Mouse (Mus musculus): ENCODE data around the gene Ccdc124. TPM values are rescaled to one million over a fixed set of nuclear protein-coding genes. Genes with fewer than 3 reads are reported as not detected.
A peak's percentile ranks its signal among the peaks of the same experiment; 100 is the strongest.

Ccdc124 gene
- polyA plus RNA-seq, 1 experiment from 2014 or later = 95.8 TPM

GRCm38 (mm10) chr8:70851837-70852236, 21.9 kb downstream of the Ccdc124 start:
- Histone ChIP-seq H3K9me3 (no peaks in the 10 kb centered on the region), H3K27me3 (no peaks in the 10 kb centered on the region; the same call in 1 of the 2 replicates), H3K9ac (no peak overlapping the region), H3K27ac (no peak overlapping the region), H3K4me3 (no peak overlapping the region), H3K4me2 (no peak overlapping the region), H3K36me3 (no peaks in the 10 kb centered on the region), H3K4me1 (peaks cover 19% of the 10 kb centered on the region)
- no peak for ATAC-seq (ENCODE audit: insufficient number of reproducible peaks, low FRiP score, low TSS enrichment, low read depth)
- 28% methylated on average over 6 of the region's 6 CpGs for WGBS

DNA sequence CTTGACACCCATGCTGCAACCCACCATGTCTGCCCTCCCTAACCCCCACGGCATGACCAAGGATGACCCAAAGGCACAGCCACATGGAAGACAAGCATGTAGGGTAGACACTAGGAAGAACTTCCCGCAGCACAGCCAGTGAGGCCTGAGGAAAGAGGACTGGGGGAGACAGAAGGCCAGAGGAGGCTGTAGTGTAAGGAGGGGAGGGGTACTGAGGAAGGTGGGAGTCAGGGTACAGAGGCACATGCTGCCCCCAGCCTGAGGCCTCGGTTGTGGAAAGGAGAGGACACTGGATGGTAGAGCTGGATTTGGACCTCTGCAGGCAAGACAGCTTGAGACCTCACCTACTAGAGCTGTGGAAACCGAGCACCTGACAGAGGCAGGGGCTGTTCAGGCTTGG, 22.8 kb downstream of the Ccdc124 start:
- H3K4me3 ChIP-seq = no peak overlapping the region
- H3K4me1 ChIP-seq = peaks cover 13% of the 10 kb centered on the region
- ATAC-seq (ENCODE audit: insufficient number of reproducible peaks, low FRiP score, low TSS enrichment, low read depth) = no peak
- H3K4me2 ChIP-seq = no peak overlapping the region
- no peak overlapping the region for H3K27ac ChIP-seq
- WGBS = 86% methylated on average over 4 of the region's 4 CpGs
- H3K36me3 ChIP-seq = no peaks in the 10 kb centered on the region
- no peaks in the 10 kb centered on the region; the same call in 1 of the 2 replicates for H3K27me3 ChIP-seq
- no peaks in the 10 kb centered on the region for H3K9me3 ChIP-seq
- no peak overlapping the region for H3K9ac ChIP-seq

GRCm38 (mm10) chr8:70850132-70850845, 23.4 kb downstream of the Ccdc124 start:
- no peaks in the 10 kb centered on the region; the same call in 1 of the 2 replicates for H3K27me3 ChIP-seq
- 72% methylated on average over 7 of the region's 7 CpGs for WGBS

GRCm38 (mm10) chr8:70849333-70849990, 24.3 kb downstream of the Ccdc124 start:
- WGBS = 69% methylated on average over 3 of the region's 3 CpGs
- H3K27me3 ChIP-seq = no peaks in the 10 kb centered on the region; the same call in 1 of the 2 replicates
- no peak overlapping the region for H3K4me3 ChIP-seq
- H3K4me2 ChIP-seq = no peak overlapping the region
- no peak overlapping the region for H3K27ac ChIP-seq
- no peaks in the 10 kb centered on the region for H3K36me3 ChIP-seq
- H3K4me1 ChIP-seq = peaks cover 20% of the 10 kb centered on the region
- no peaks in the 10 kb centered on the region for H3K9me3 ChIP-seq
- H3K9ac ChIP-seq = no peak overlapping the region
- no peak for ATAC-seq (ENCODE audit: insufficient number of reproducible peaks, low FRiP score, low TSS enrichment, low read depth)

More at GRCm38 (mm10) chr8:70850132-70850845, 23.4 kb downstream of the Ccdc124 start:
- no peak for ATAC-seq (ENCODE audit: insufficient number of reproducible peaks, low FRiP score, low TSS enrichment, low read depth)
- no peaks in the 10 kb centered on the region for H3K9me3 ChIP-seq
- H3K36me3 ChIP-seq = no peaks in the 10 kb centered on the region
- H3K4me3 ChIP-seq = no peak overlapping the region
- no peak overlapping the region for H3K27ac ChIP-seq
- H3K9ac ChIP-seq = no peak overlapping the region
- peaks cover 13% of the 10 kb centered on the region for H3K4me1 ChIP-seq
- H3K4me2 ChIP-seq = no peak overlapping the region

DNA sequence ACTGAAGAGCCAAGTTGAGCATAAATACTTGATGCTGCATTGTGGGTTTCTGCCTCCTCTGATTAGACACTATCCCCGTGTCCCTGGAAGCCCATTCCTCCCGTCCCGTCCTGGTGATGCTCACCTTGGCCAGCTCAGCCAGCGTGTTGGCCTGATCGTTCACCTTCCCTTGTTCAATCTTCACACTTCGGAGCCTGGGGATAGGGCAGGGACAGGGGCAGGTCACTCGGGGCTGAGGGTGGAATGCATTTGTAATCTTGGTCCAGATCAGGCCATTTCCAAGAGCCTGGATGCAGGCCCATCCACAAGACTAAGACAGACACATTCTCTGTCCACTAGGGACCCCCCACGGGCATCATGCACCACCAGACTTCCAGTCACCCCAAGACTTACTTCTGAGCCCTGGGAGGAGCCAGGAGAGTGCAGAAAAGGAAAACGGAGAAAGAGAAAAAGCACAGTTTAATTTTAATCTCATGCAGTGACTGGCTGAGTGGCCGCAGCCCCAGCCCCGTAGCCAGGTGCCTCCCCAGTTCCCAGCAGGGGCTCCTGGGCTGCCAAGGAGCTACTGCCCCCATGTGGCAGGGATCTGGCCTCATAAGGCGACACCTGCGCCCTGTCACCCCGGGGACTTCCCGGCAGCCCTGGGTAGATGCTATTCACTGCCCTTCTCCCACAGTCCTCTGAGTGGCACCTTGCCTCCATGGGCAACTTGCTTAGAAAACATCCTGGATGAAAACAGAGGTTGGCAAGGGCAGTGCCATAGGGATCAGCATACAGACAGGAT, 27.2 kb downstream of the Ccdc124 start:
- H3K9ac ChIP-seq = no peak overlapping the region
- WGBS = 49% methylated on average over 15 of the region's 15 CpGs
- ATAC-seq (ENCODE audit: insufficient number of reproducible peaks, low FRiP score, low TSS enrichment, low read depth) = no peak
- no peaks in the 10 kb centered on the region for H3K36me3 ChIP-seq
- H3K4me1 ChIP-seq = peaks cover 11% of the 10 kb centered on the region
- no peak overlapping the region for H3K4me3 ChIP-seq
- H3K4me2 ChIP-seq = no peak overlapping the region
- H3K9me3 ChIP-seq = no peaks in the 10 kb centered on the region
- H3K27me3 ChIP-seq = no peaks in the 10 kb centered on the region; the same call in 1 of the 2 replicates
- H3K27ac ChIP-seq = no peak overlapping the region

- ATAC-seq (ENCODE audit: insufficient number of reproducible peaks, low FRiP score, low TSS enrichment, low read depth) = no peak
- no peaks in the 10 kb centered on the region for H3K9me3 ChIP-seq
- 49% methylated on average over 5 of the region's 5 CpGs for WGBS
Observed at GRCm38 (mm10) chr8:70845108-70845507, 28.6 kb downstream of the Ccdc124 start.

GRCm38 (mm10) chr8:70844523-70844922, 29.2 kb downstream of the Ccdc124 start:
- 2% methylated on average over 6 of the region's 6 CpGs for WGBS
- Histone ChIP-seq H3K27ac (no peak overlapping the region), H3K9ac (0 out of 2 replicates have a peak overlapping the region, but pooled peaks have one; percentile 14), H3K9me3 (no peaks in the 10 kb centered on the region), H3K4me2 (no peak overlapping the region), H3K4me1 (peaks cover 24% of the 10 kb centered on the region), H3K4me3 (no peak overlapping the region), H3K36me3 (no peaks in the 10 kb centered on the region), H3K27me3 (no peaks in the 10 kb centered on the region; the same call in 1 of the 2 replicates)
- ATAC-seq (ENCODE audit: insufficient number of reproducible peaks, low FRiP score, low TSS enrichment, low read depth) = no peak

More at GRCm38 (mm10) chr8:70845108-70845507, 28.6 kb downstream of the Ccdc124 start:
- H3K27ac ChIP-seq = no peak overlapping the region
- no peaks in the 10 kb centered on the region; the same call in 1 of the 2 replicates for H3K27me3 ChIP-seq
- H3K36me3 ChIP-seq = no peaks in the 10 kb centered on the region
- no peak overlapping the region for H3K4me2 ChIP-seq
- no peak overlapping the region for H3K4me3 ChIP-seq
- peaks cover 21% of the 10 kb centered on the region for H3K4me1 ChIP-seq
- no peak overlapping the region for H3K9ac ChIP-seq

DNA sequence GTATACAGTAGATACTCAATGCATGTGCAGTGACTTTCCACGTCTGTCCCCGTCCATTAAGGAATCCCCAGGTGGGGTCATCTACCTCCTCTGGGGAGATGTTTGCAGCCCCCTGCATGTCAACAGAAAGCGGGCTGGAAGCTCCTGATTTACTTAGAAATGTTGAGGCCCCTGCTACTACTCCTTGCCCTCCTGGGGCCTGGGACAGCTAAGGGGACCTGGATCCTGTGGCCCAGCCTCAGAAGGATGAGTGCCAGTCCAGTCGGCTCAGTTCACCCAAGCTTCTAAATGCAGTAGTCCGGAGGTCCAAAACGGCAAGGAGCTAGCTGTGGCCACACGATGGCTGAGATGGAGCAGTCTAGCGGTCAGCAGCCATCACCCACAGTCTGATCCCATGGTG, 29.8 kb downstream of the Ccdc124 start:
- peaks cover 24% of the 10 kb centered on the region for H3K4me1 ChIP-seq
- H3K4me3 ChIP-seq = no peak overlapping the region
- H3K9me3 ChIP-seq = no peaks in the 10 kb centered on the region
- WGBS = 87% methylated on average over 8 of the region's 8 CpGs
- H3K4me2 ChIP-seq = no peak overlapping the region
- H3K27me3 ChIP-seq = no peaks in the 10 kb centered on the region; the same call in 1 of the 2 replicates
- 0 out of 2 replicates have a peak overlapping the region, but pooled peaks have one; percentile 14 for H3K9ac ChIP-seq
- no peak overlapping the region for H3K27ac ChIP-seq
- H3K36me3 ChIP-seq = no peaks in the 10 kb centered on the region
- no peak for ATAC-seq (ENCODE audit: insufficient number of reproducible peaks, low FRiP score, low TSS enrichment, low read depth)

DNA sequence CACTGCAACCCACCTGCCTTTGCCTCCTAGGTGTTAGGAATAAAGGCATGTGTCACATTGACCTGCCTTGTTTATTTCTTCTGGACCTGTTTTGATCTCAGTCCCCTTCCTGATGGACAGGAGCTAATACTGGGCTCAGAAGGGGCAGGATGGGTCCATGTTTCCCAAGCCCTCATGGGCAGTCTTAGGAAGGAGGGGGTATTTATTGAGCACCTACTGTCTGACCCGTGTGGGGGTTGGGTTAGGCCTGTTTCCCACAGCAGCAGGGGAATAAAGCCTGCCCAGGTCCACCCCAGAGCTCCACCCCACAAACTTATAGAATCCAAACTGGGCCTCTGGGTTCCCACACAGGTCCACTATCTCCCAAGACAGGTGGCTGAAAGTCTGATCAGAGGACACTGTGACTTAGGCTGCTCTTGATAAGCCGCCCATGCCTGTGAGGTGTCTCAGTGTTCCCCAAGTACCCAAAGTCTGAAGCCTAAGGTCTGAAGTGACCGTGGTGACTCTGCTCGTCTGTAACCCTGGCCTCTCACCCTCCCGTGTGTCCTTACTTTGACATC, 30.4 kb downstream of the Ccdc124 start:
- no peak overlapping the region for H3K27ac ChIP-seq
- 88% methylated on average over 5 of the region's 5 CpGs for WGBS
- ATAC-seq (ENCODE audit: insufficient number of reproducible peaks, low FRiP score, low TSS enrichment, low read depth) = no peak

DNA sequence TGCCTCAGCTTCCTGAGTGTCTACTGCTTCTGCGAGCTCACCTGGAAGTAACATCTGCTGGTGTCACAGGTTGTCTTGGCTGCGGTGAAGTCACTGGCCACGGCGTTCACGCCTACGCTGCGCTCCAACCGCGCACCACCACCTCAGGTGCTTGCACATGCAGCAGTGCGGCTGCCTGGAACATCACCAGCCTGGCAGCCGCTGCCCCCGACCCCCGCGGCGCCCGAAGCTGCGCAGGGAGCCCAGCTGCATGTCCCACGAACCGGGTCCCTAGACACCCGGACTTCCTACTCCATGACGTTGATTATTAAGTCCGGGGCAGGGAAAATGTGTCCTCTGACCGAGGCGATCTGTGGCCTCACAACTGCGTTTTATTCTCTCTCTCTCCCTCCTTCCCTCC, 31.3 kb downstream of the Ccdc124 start:
- no peak for ATAC-seq (ENCODE audit: insufficient number of reproducible peaks, low FRiP score, low TSS enrichment, low read depth)
- Histone ChIP-seq H3K4me1 (peaks cover 31% of the 10 kb centered on the region), H3K36me3 (no peaks in the 10 kb centered on the region), H3K9ac (no peak overlapping the region), H3K4me3 (no peak overlapping the region), H3K27ac (no peak overlapping the region), H3K4me2 (no peak overlapping the region), H3K9me3 (no peaks in the 10 kb centered on the region), H3K27me3 (no peaks in the 10 kb centered on the region; the same call in 1 of the 2 replicates)
- 68% methylated on average over 25 of the region's 25 CpGs for WGBS

More for the DNA sequence above, 30.4 kb downstream of the Ccdc124 start:
- H3K36me3 ChIP-seq = no peaks in the 10 kb centered on the region
- peaks cover 30% of the 10 kb centered on the region for H3K4me1 ChIP-seq
- no peak overlapping the region for H3K9ac ChIP-seq
- H3K4me2 ChIP-seq = no peak overlapping the region
- no peaks in the 10 kb centered on the region for H3K9me3 ChIP-seq
- no peaks in the 10 kb centered on the region; the same call in 1 of the 2 replicates for H3K27me3 ChIP-seq
- no peak overlapping the region for H3K4me3 ChIP-seq
